Mouse (Mus musculus) c-Kit-positive CD71-negative TER-119-negative erythroid progenitor cells, embryonic 14.5 days (primary cell): ENCODE data around the gene Vmn1r199.
"Not testable (repeated sequence)": the region's sequence is repeated elsewhere in the genome, so short reads cannot be mapped to it uniquely, and the experiment has no call there.

Experiments
- DNase-seq: peaks from one replicate; pipeline ENCODE4 v3.0.0-alpha.2; 2013; ENCODE audit warnings: low read depth

Vmn1r199 gene

GRCm38 (mm10) chr13:22379518-22379917 is at the start of gene Vmn1r199:
Gene Vmn1r199 (plus strand): TSS chr13:22379818.
- DNase-seq, result no peak

GRCm38 (mm10) chr13:22333269-22333668 is 46.3 kb upstream of the Vmn1r199 start:
- DNase-seq, result no peak

- no peak for DNase-seq
Observed at GRCm38 (mm10) chr13:22335565-22335964, 44.1 kb upstream of the Vmn1r199 start.

GRCm38 (mm10) chr13:22350064-22350463 is 29.6 kb upstream of the Vmn1r199 start, which contains the start of gene Vmn1r198:
Gene Vmn1r198 (plus strand): TSS chr13:22350364.
- DNase-seq, result no peak

GRCm38 (mm10) chr13:22350813-22351212 is 28.8 kb upstream of the Vmn1r199 start:
- no peak for DNase-seq

GRCm38 (mm10) chr13:22381128-22381527 is 1.5 kb downstream of the Vmn1r199 start:
- DNase-seq, result not testable (repeated sequence)

GRCm38 (mm10) chr13:22383401-22383800 is 3.8 kb downstream of the Vmn1r199 start:
- no peak for DNase-seq

- no peak for DNase-seq
Observed at GRCm38 (mm10) chr13:22387050-22387449, 7.4 kb downstream of the Vmn1r199 start.

GRCm38 (mm10) chr13:22390073-22390472 is 10.5 kb downstream of the Vmn1r199 start, which contains the start of gene Vmn1r200:
Gene Vmn1r200 (plus strand): TSS chr13:22390373.
- no peak for DNase-seq

GRCm38 (mm10) chr13:22402978-22403377 is 23.4 kb downstream of the Vmn1r199 start:
- DNase-seq, result no peak
